Mouse (Mus musculus) gastrocnemius, postnatal 25 days (tissue): ENCODE data around the gene Gm21970. TPM values are rescaled to one million over a fixed set of nuclear protein-coding genes. Genes with fewer than 3 reads are reported as not detected.
A peak's percentile ranks its signal among the peaks of the same experiment; 100 is the strongest.

Experiments used
- DNase-seq: peaks from one replicate; pipeline ENCODE4 v3.0.0; 2022
- long read RNA-seq, 2 experiments: library from polyadenylated mRNA; stranded (forward); transcript quantifications; one replicate each; pipeline ENCODE4 v2.0.0; 2021
- total RNA-seq, 2 experiments: library from RNA; stranded (reverse); gene quantifications; 1 replicate in 1 of 2; 2 replicates in 1 of 2; pipeline ENCODE4 v1.2.3; 2021

Gene Gm21970
- not detected for total RNA-seq
- long read RNA-seq, experiment 1, partial matches to known transcripts, result 0 of 2 reads
- long read RNA-seq, experiment 1, other reads (novel, unspliced or antisense), result 2 of 2 reads
- long read RNA-seq, experiment 2, partial matches to known transcripts, result 0 of 1 reads
- long read RNA-seq, experiment 2, other reads (novel, unspliced or antisense), result 1 of 1 reads

GRCm38 (mm10) chr16:91391421-91391820, at the start of gene Gm21970:
Gm21970 (plus strand) TSS chr16:91391721.
- no peak for DNase-seq

- no peak for DNase-seq
Observed at GRCm38 (mm10) chr16:91346491-91346890, 45.0 kb upstream of the Gm21970 start.

- DNase-seq, result no peak
Observed at GRCm38 (mm10) chr16:91347491-91348263, 43.8 kb upstream of the Gm21970 start.

GRCm38 (mm10) chr16:91348264-91348565, 43.3 kb upstream of the Gm21970 start:
- no peak for DNase-seq

GRCm38 (mm10) chr16:91348588-91349330, 42.8 kb upstream of the Gm21970 start:
- no peak for DNase-seq

GRCm38 (mm10) chr16:91352084-91352562, 39.4 kb upstream of the Gm21970 start:
- no peak for DNase-seq

- no peak for DNase-seq
Observed at GRCm38 (mm10) chr16:91352749-91353148, 38.8 kb upstream of the Gm21970 start.

GRCm38 (mm10) chr16:91353177-91353576, 38.3 kb upstream of the Gm21970 start:
- DNase-seq, result no peak

GRCm38 (mm10) chr16:91353638-91354037, 37.9 kb upstream of the Gm21970 start:
- no peak for DNase-seq

GRCm38 (mm10) chr16:91354599-91354998, 36.9 kb upstream of the Gm21970 start:
- DNase-seq, result no peak

GRCm38 (mm10) chr16:91355160-91355559, 36.4 kb upstream of the Gm21970 start:
- no peak for DNase-seq

- DNase-seq, result no peak
Observed at GRCm38 (mm10) chr16:91356760-91357525, 34.6 kb upstream of the Gm21970 start.

GRCm38 (mm10) chr16:91357526-91357900, 34.0 kb upstream of the Gm21970 start:
- DNase-seq, result no peak

GRCm38 (mm10) chr16:91358555-91358954, 33.0 kb upstream of the Gm21970 start:
- DNase-seq, result no peak

GRCm38 (mm10) chr16:91359531-91359930, 32.0 kb upstream of the Gm21970 start:
- DNase-seq, result no peak

- no peak for DNase-seq
Observed at GRCm38 (mm10) chr16:91360162-91360561, 31.4 kb upstream of the Gm21970 start.

GRCm38 (mm10) chr16:91362006-91362405, 29.5 kb upstream of the Gm21970 start:
- DNase-seq, result no peak

- peak; percentile 53 for DNase-seq
Observed at GRCm38 (mm10) chr16:91362616-91363272, 28.8 kb upstream of the Gm21970 start.

GRCm38 (mm10) chr16:91363483-91363882, 28.0 kb upstream of the Gm21970 start:
- DNase-seq, result peak; percentile 61

- DNase-seq, result no peak
Observed at GRCm38 (mm10) chr16:91366567-91366966, 25.0 kb upstream of the Gm21970 start.

- DNase-seq, result no peak
Observed at GRCm38 (mm10) chr16:91367066-91367465, 24.5 kb upstream of the Gm21970 start.
